Comparison of ENCODE assay signal across 15 mouse cellular contexts in the genomic region with DNA sequence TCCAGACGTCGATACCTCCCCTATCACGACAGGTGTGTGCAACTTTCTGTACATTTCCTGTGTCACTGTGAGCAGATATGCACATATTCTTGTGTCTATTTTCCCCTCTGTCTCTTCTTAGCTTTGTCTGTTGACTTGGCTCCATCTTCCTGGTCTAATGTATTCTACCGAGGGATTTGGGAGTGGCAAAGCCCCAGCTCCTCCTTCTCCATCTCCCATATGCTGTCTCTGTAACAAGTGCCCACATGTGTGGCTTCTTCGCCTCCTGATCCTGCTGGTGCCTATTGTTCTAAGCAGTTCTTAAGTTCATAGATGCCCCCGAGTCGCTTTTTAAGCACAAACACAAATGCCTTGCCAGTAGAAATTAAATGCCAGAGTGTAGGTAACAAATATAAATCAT.
A peak's percentile ranks its signal among the peaks of the same experiment; 100 is the strongest.
DNase-seq lines count a peak whose midpoint lies in the region; ATAC-seq and TF ChIP-seq lines count a peak whose summit lies in the region.
"Had no signal": no experiment of that assay in that cellular context is flagged by ENCODE, and none has a peak within 500 bp of the region (broad histone marks: within the 10 kb centered on the region; RNA-seq: fewer than 3 reads in every experiment).

No protein-coding gene starts in this region.

- H3K36me3 ChIP-seq in embryonic facial prominence, embryonic 12.5 days = no peaks in the 10 kb centered on the region
- H3K36me3 ChIP-seq in hindbrain, embryonic 16.5 days (ENCODE audit: control insufficient read depth, insufficient read depth, low read length) = no peaks in the 10 kb centered on the region
- no peaks in the 10 kb centered on the region for H3K36me3 ChIP-seq in liver, embryonic 12.5 days

- H3K4me3 ChIP-seq in left cerebral cortex, adult 2 months = no peak overlapping the region
- no peak overlapping the region for H3K4me3 ChIP-seq in embryonic facial prominence, embryonic 12.5 days
- H3K4me3 ChIP-seq in hindbrain, embryonic 16.5 days (ENCODE audit: low read length) = no peak overlapping the region
- no peak overlapping the region for H3K4me3 ChIP-seq in liver, embryonic 12.5 days
- H3K4me3 ChIP-seq: myocyte had no signal

- ATAC-seq in embryonic facial prominence, embryonic 12.5 days (ENCODE audit: insufficient number of reproducible peaks, insufficient read depth, low FRiP score, low TSS enrichment) = no peak
- no peak for ATAC-seq in hindbrain, embryonic 16.5 days
- ATAC-seq in liver, embryonic 12.5 days = no peak
- ATAC-seq: inflammation-experienced regulatory T-cells, adult 6 months had no signal

- no peak overlapping the region for H3K9ac ChIP-seq in embryonic facial prominence, embryonic 12.5 days
- H3K9ac ChIP-seq in hindbrain, embryonic 16.5 days (ENCODE audit: low read depth, low read length) = no peak overlapping the region
- no peak overlapping the region for H3K9ac ChIP-seq in liver, embryonic 12.5 days

- WGBS in embryonic facial prominence, embryonic 12.5 days = 63% methylated on average over 7 of the region's 7 CpGs
- 59% methylated on average over 7 of the region's 7 CpGs for WGBS in hindbrain, embryonic 16.5 days
- WGBS in liver, embryonic 12.5 days (ENCODE audit: insufficient replicate concordance) = 67% methylated on average over 7 of the region's 7 CpGs

- TF ChIP-seq CTCF in left cerebral cortex, adult 2 months (IDR thresholded peaks at IDR 0.05) = no peak

- peaks cover 52% of the 10 kb centered on the region for H3K4me1 ChIP-seq in embryonic facial prominence, embryonic 12.5 days
- peaks cover 16% of the 10 kb centered on the region for H3K4me1 ChIP-seq in hindbrain, embryonic 16.5 days (ENCODE audit: control insufficient read depth, insufficient read depth, low read depth, low read length)
- 0 out of 2 replicates have a peak, but pooled peaks cover 4% of the 10 kb centered on the region for H3K4me1 ChIP-seq in liver, embryonic 12.5 days

- intact Hi-C loops in left cerebral cortex, adult 2 months (cut with DNase I) = no loop called here
- intact Hi-C loops in left cerebral cortex, postnatal 14 days (cut with DNase I) = no loop called here

- H3K9me3 ChIP-seq in embryonic facial prominence, embryonic 12.5 days = no peaks in the 10 kb centered on the region
- H3K9me3 ChIP-seq in hindbrain, embryonic 16.5 days (ENCODE audit: control insufficient read depth, low read length) = no peaks in the 10 kb centered on the region
- H3K9me3 ChIP-seq in liver, embryonic 12.5 days (replicated peaks) = no peaks in the 10 kb centered on the region

- peak overlapping the region; percentile 88 for H3K27ac ChIP-seq in left cerebral cortex, adult 2 months
- H3K27ac ChIP-seq in embryonic facial prominence, embryonic 12.5 days = no peak overlapping the region; the same call in 1 of the 2 replicates
- H3K27ac ChIP-seq in hindbrain, embryonic 16.5 days (ENCODE audit: low read depth, low read length) = peak overlapping the region; percentile 37; the same call in 1 of the 2 replicates
- H3K27ac ChIP-seq in liver, embryonic 12.5 days = no peak overlapping the region

- no peaks in the 10 kb centered on the region for H3K27me3 ChIP-seq in embryonic facial prominence, embryonic 12.5 days
- no peaks in the 10 kb centered on the region for H3K27me3 ChIP-seq in hindbrain, embryonic 16.5 days (replicated peaks; ENCODE audit: control insufficient read depth, insufficient read depth, low read length)
- no peaks in the 10 kb centered on the region for H3K27me3 ChIP-seq in liver, embryonic 12.5 days (replicated peaks)

- H3K4me2 ChIP-seq in embryonic facial prominence, embryonic 12.5 days (replicated peaks) = 0 out of 2 replicates have a peak overlapping the region, but pooled peaks have one; percentile 24
- H3K4me2 ChIP-seq in hindbrain, embryonic 16.5 days (ENCODE audit: low read length) = no peak overlapping the region
- H3K4me2 ChIP-seq in liver, embryonic 12.5 days = no peak overlapping the region

- peak; percentile 43 to 58 for DNase-seq in cerebellum, postnatal 10 days
- DNase-seq in cerebellum, adult 11 months = no peak
- no peak for DNase-seq in left cerebral cortex, adult 2 months (ENCODE audit: extremely low spot score in 1 of 2, low spot score in 2 of 2)
- DNase-seq in left cerebral cortex, postnatal 14 days (ENCODE audit: low spot score in 2 of 2) = no peak
- DNase-seq in right cerebral cortex, adult 18-20 months = no peak
- DNase-seq: cerebellum, postnatal 25 days; gastrocnemius, postnatal 25 days; lung, postnatal 14 days; spleen, adult 18-20 months; thymus, adult 18-20 months had no signal

Comparison
In these comparisons a context has a peak if more than half of its experiments do, and no peak if none do; other contexts are left out.
1. DNase-seq: peak in cerebellum, postnatal 10 days (2 of 2); none in cerebellum, adult 11 months (single experiment), left cerebral cortex, adult 2 months (0 of 2), left cerebral cortex, postnatal 14 days (0 of 2) and right cerebral cortex, adult 18-20 months (single experiment).
2. H3K27ac ChIP-seq: peak in left cerebral cortex, adult 2 months (single experiment) and hindbrain, embryonic 16.5 days (single experiment); none in embryonic facial prominence, embryonic 12.5 days (single experiment) and liver, embryonic 12.5 days (single experiment).